Mouse (Mus musculus) adrenal gland, adult 2 months (tissue): ENCODE results near the gene Sytl1. TPM values are rescaled to one million over a fixed set of nuclear protein-coding genes. Genes with fewer than 3 reads are reported as not detected.

Experiments
- DNase-seq: peaks from one replicate; pipeline ENCODE4 v3.0.0; 2021
- long read RNA-seq: library from polyadenylated mRNA; stranded (forward); transcript quantifications from one replicate; pipeline ENCODE4 v2.0.0, GENCODE M21; 2021
- polyA plus RNA-seq: library from polyadenylated mRNA; depleted of rRNA; stranded (reverse); fragments of >200 nt; gene quantifications from 2 replicates; pipeline ENCODE4 v1.2.3, GENCODE M21; 2012; rRNA removed
- total RNA-seq, 2 experiments: library from RNA; stranded (reverse); gene quantifications; 2 replicates each; pipeline ENCODE4 v1.2.3; 2021

The Sytl1 gene
- total RNA-seq = 1 to 10 TPM; 1.4 to 1.9 TPM
- 2.2 and 2.8 TPM in 2 replicates for polyA plus RNA-seq
- long read RNA-seq, partial matches to known transcripts = 0 of 1 reads
- long read RNA-seq, other reads (novel, unspliced or antisense) = 0 of 1 reads

- DNase-seq = no peak
Observed at GRCm38 (mm10) chr4:133262882-133263281, at the start of gene Sytl1. TSS of gene Sytl1 (minus strand) at chr4:133263113.

GRCm38 (mm10) chr4:133309948-133310347 lies 47.0 kb upstream of the Sytl1 start:
- DNase-seq = peak; percentile 86

- peak; percentile 65 for DNase-seq
Observed at GRCm38 (mm10) chr4:133307331-133307730, 44.4 kb upstream of the Sytl1 start.

GRCm38 (mm10) chr4:133305825-133306224 lies 42.9 kb upstream of the Sytl1 start:
- DNase-seq = no peak

GRCm38 (mm10) chr4:133304770-133305169 lies 41.9 kb upstream of the Sytl1 start:
- DNase-seq = no peak

- no peak for DNase-seq
Observed at GRCm38 (mm10) chr4:133302668-133303067, 39.8 kb upstream of the Sytl1 start.

GRCm38 (mm10) chr4:133301802-133302201 lies 38.9 kb upstream of the Sytl1 start:
- peak; percentile 61 for DNase-seq

GRCm38 (mm10) chr4:133300421-133300820 lies 37.5 kb upstream of the Sytl1 start:
- DNase-seq = no peak

- DNase-seq = no peak
Observed at GRCm38 (mm10) chr4:133299701-133300100, 36.8 kb upstream of the Sytl1 start.

GRCm38 (mm10) chr4:133298516-133299365 lies 35.8 kb upstream of the Sytl1 start:
- DNase-seq = peak; percentile 67

GRCm38 (mm10) chr4:133297801-133298238 lies 34.9 kb upstream of the Sytl1 start:
- DNase-seq = peak; percentile 84

- DNase-seq = no peak
Observed at GRCm38 (mm10) chr4:133297360-133297759, 34.4 kb upstream of the Sytl1 start.

- no peak for DNase-seq
Observed at GRCm38 (mm10) chr4:133294084-133294483, 31.2 kb upstream of the Sytl1 start.

- no peak for DNase-seq
Observed at GRCm38 (mm10) chr4:133292901-133293843, 30.3 kb upstream of the Sytl1 start.

- no peak for DNase-seq
Observed at GRCm38 (mm10) chr4:133292405-133292804, 29.5 kb upstream of the Sytl1 start.

- DNase-seq = no peak
Observed at GRCm38 (mm10) chr4:133291255-133291654, 28.3 kb upstream of the Sytl1 start.

GRCm38 (mm10) chr4:133286476-133287077 lies 23.7 kb upstream of the Sytl1 start:
- DNase-seq = no peak

GRCm38 (mm10) chr4:133285950-133286349 lies 23.0 kb upstream of the Sytl1 start:
- DNase-seq = no peak

GRCm38 (mm10) chr4:133285299-133285698 lies 22.4 kb upstream of the Sytl1 start:
- no peak for DNase-seq

- DNase-seq = no peak
Observed at GRCm38 (mm10) chr4:133282656-133283055, 19.7 kb upstream of the Sytl1 start.

GRCm38 (mm10) chr4:133281951-133282481 lies 19.1 kb upstream of the Sytl1 start:
- DNase-seq = no peak

GRCm38 (mm10) chr4:133281513-133281912 lies 18.6 kb upstream of the Sytl1 start:
- DNase-seq = no peak
